Mouse (Mus musculus) ES-Bruce4 (cell line): Measurements from ENCODE around the gene B4galnt2.

Source experiments
- CTCF ChIP-seq: IDR thresholded peaks from one replicate; pipeline ENCODE4 v1.8.1; 2011; ENCODE audit warnings: low read depth, low read length
- POLR2A ChIP-seq: IDR thresholded peaks from one replicate; pipeline ENCODE4 v1.8.1; 2011; ENCODE audit warnings: low read length; ENCODE audit not compliant: insufficient read depth

DNA sequence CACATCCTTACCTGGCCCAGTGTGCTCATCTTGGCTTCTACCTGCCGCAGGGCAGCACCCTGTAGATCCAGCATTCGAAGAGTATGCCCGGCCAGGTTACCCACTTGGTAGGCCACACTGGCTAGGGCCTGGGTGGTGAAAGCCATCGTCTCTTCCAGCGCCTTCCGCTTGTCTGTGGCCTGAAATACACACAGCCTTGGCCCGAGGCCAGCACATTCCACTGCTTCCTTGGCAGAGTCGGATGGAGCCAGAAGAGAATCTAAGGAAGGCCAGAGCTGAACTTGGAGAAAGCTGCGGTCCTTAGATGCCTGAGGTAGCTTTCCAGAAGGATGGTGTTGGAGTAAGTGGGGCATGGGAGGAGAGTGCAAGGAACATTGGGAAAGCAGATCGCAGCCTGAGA, 77.6 kb downstream of the B4galnt2 start, which contains the start of gene Gngt2:
- TF ChIP-seq POLR2A (no peak), CTCF (no peak)
